Mouse (Mus musculus): ENCODE measurements around the gene Gdpd3.

GRCm38 (mm10) chr7:126725077-126725476 lies 41.1 kb upstream of the Gdpd3 start:
- TF ChIP-seq CTCF (IDR thresholded peaks at IDR 0.05; ENCODE audit: low read depth), result no peak
- TF ChIP-seq EP300 (IDR thresholded peaks at IDR 0.05; ENCODE audit: low read depth), result no peak

Measured in liver, postnatal 0 days (tissue).